Mouse (Mus musculus) liver, adult 2 months (tissue): ENCODE measurements around the gene Plaa.

ENCODE experiments used
- CTCF ChIP-seq: fragments of 200-500 bp; IDR thresholded peaks from 2 replicates; pipeline ENCODE4 v1.5.1; 2011; ENCODE audit warnings: low read depth, low read length, control low read depth
- POLR2A ChIP-seq: fragments of 200-500 bp; IDR thresholded peaks from 2 replicates; pipeline ENCODE4 v1.6.1; 2011; ENCODE audit warnings: low read length, control low read depth; ENCODE audit not compliant: insufficient read depth; ENCODE audit errors: extremely low read depth

DNA sequence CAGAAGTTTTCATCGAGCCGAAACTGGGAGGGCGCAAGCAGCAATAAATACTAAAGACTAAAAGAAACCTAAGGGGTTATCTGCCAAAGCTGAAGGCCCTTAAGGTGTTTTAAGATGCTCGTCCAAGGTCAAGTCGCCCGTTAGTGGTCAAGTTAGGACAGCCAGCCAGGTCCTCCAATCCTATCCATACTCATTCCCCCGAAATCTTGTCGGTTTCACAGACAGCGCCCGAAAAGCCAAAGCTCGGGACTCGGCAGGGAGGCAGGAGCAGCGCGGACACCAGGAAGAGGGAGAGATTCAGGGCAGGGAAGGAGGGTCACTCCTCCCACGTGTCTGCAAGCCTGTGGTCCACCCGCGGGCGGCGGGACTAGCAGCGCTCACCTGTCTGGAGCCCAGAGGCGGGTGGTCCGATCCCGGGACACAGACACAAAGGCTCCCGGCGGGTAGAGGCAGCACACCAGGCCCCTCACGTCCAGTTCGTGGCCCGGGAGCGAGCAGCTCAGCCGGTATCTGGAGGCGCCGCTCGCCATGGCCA lies 481 bp downstream of the Plaa start:
- TF ChIP-seq POLR2A = no peak
- TF ChIP-seq CTCF = no peak
